Mouse (Mus musculus): ENCODE measurements around the gene Gm27179.
"Not testable (repeated sequence)": the region's sequence is repeated elsewhere in the genome, so short reads cannot be mapped to it uniquely, and the experiment has no call there.

The Gm27179 gene

GRCm38 (mm10) chr14:69470122-69470708 lies 42.1 kb downstream of the Gm27179 start:
- not testable (repeated sequence) for DNase-seq

- DNase-seq, result not testable (repeated sequence)
Measured at GRCm38 (mm10) chr14:69467612-69468366, 44.6 kb downstream of the Gm27179 start.

- DNase-seq, result not testable (repeated sequence)
Measured at GRCm38 (mm10) chr14:69464465-69464864, 47.9 kb downstream of the Gm27179 start.
